Mouse (Mus musculus) hindbrain, embryonic 14.5 days (tissue): Measurements from ENCODE around the gene Ctsl. TPM values are rescaled to one million over a fixed set of nuclear protein-coding genes. Genes with fewer than 3 reads are reported as not detected.

Experiments used
- ATAC-seq: fragments of 200-750 bp; cut with Nextera tagmentation; 2 replicates; pipeline ENCODE4 v1.8.0; 2017; ENCODE audit warnings: moderate number of reproducible peaks, mild to moderate bottlenecking, moderate TSS enrichment, moderate library complexity; ENCODE audit not compliant: low FRiP score
- DNase-seq: peaks from one replicate; pipeline ENCODE4 v3.0.0-alpha.2; 2015; ENCODE audit warnings: low spot score
- H3K27ac ChIP-seq: fragments of 300-500 bp; sonication (generic); 2 replicates; pipeline ENCODE4 v1.5.1; 2014; ENCODE audit warnings: mild to moderate bottlenecking, moderate library complexity
- H3K27me3 ChIP-seq: fragments of 300-500 bp; sonication (generic); 2 replicates; pipeline ENCODE4 v1.6.1; 2014; ENCODE audit warnings: mild to moderate bottlenecking, low read length, mixed read lengths; ENCODE audit not compliant: control insufficient read depth, insufficient read depth
- H3K36me3 ChIP-seq: fragments of 300-500 bp; sonication (generic); replicated peaks from 2 replicates; pipeline ENCODE4 v1.6.1; 2014; ENCODE audit not compliant: control insufficient read depth, insufficient read depth
- H3K4me1 ChIP-seq: fragments of 300-500 bp; sonication (generic); replicated peaks from 2 replicates; pipeline ENCODE4 v1.6.1; 2014; ENCODE audit warnings: antibody characterized with exemption, low read length, mixed read lengths; ENCODE audit not compliant: control insufficient read depth, insufficient read depth
- H3K4me2 ChIP-seq: fragments of 300-500 bp; sonication (generic); replicated peaks from 2 replicates; pipeline ENCODE4 v1.6.1; 2014; ENCODE audit warnings: mild to moderate bottlenecking, moderate library complexity
- H3K4me3 ChIP-seq: fragments of 300-500 bp; sonication (generic); replicated peaks from 2 replicates; pipeline ENCODE4 v1.5.1; 2014; ENCODE audit warnings: mild to moderate bottlenecking, low read length
- H3K9ac ChIP-seq: fragments of 300-500 bp; sonication (generic); 2 replicates; pipeline ENCODE4 v1.6.1; 2014
- H3K9me3 ChIP-seq: fragments of 300-500 bp; sonication (generic); 2 replicates; pipeline ENCODE4 v1.6.1; 2016; ENCODE audit warnings: low read length; ENCODE audit not compliant: control insufficient read depth
- WGBS: fragments of 180-500 bp; shearing (Covaris S2); extraction: QIAGEN DNeasy Blood & Tissue Kit; methylation state at CpG from one replicate; pipeline ENCODE4 v1.1.7; 2014; 5-methylcytosine and 5-hydroxymethylcytosine counted together
- polyA plus RNA-seq: library from polyadenylated mRNA; unstranded; fragments of >200 nt; fragmentation: Nextera tagmentation; extraction: Ambion mirVana; gene quantifications from 2 replicates; pipeline ENCODE4 v1.2.1, GENCODE M21; 2014

Gene Ctsl
- polyA plus RNA-seq, 1 experiment from 2014 or later: 171 TPM

- WGBS: 89% methylated on average over 8 of the region's 8 CpGs
- Histone ChIP-seq H3K4me2 (no peak overlapping the region), H3K4me3 (no peak overlapping the region), H3K36me3 (no peaks in the 10 kb centered on the region), H3K9me3 (no peaks in the 10 kb centered on the region), H3K27ac (no peak overlapping the region), H3K9ac (no peak overlapping the region), H3K27me3 (no peaks in the 10 kb centered on the region), H3K4me1 (no peaks in the 10 kb centered on the region)
- no peak for ATAC-seq
- no peak for DNase-seq
These were observed 32.3 kb upstream of the Ctsl start for GRCm38 (mm10) chr13:64402951-64403460.

GRCm38 (mm10) chr13:64402504-64402949, 31.8 kb upstream of the Ctsl start:
- Histone ChIP-seq H3K4me1 (no peaks in the 10 kb centered on the region), H3K9me3 (no peaks in the 10 kb centered on the region), H3K4me2 (no peak overlapping the region), H3K27me3 (no peaks in the 10 kb centered on the region), H3K9ac (no peak overlapping the region), H3K27ac (no peak overlapping the region), H3K36me3 (no peaks in the 10 kb centered on the region), H3K4me3 (no peak overlapping the region)
- no peak for DNase-seq
- no peak for ATAC-seq
- 91% methylated on average over 10 of the region's 10 CpGs for WGBS

GRCm38 (mm10) chr13:64402006-64402405, 31.3 kb upstream of the Ctsl start:
- WGBS: 79% methylated on average over 3 of the region's 3 CpGs
- Histone ChIP-seq H3K27ac (no peak overlapping the region), H3K27me3 (no peaks in the 10 kb centered on the region), H3K4me1 (no peaks in the 10 kb centered on the region), H3K4me3 (no peak overlapping the region), H3K4me2 (no peak overlapping the region), H3K9me3 (no peaks in the 10 kb centered on the region), H3K36me3 (no peaks in the 10 kb centered on the region), H3K9ac (no peak overlapping the region)
- ATAC-seq: no peak
- DNase-seq: no peak

- Histone ChIP-seq H3K27ac (no peak overlapping the region), H3K9me3 (no peaks in the 10 kb centered on the region), H3K4me3 (no peak overlapping the region), H3K36me3 (no peaks in the 10 kb centered on the region), H3K4me1 (no peaks in the 10 kb centered on the region), H3K4me2 (no peak overlapping the region), H3K27me3 (no peaks in the 10 kb centered on the region), H3K9ac (no peak overlapping the region)
- DNase-seq (no peak), ATAC-seq (no peak)
- WGBS: 69% methylated on average over 7 of the region's 7 CpGs
These were observed 30.2 kb upstream of the Ctsl start for GRCm38 (mm10) chr13:64400801-64401361.

GRCm38 (mm10) chr13:64399906-64400305, 29.2 kb upstream of the Ctsl start:
- ATAC-seq: no peak
- H3K27me3 ChIP-seq: no peaks in the 10 kb centered on the region

GRCm38 (mm10) chr13:64398065-64398464, 27.4 kb upstream of the Ctsl start:
- Histone ChIP-seq H3K27ac (no peak overlapping the region), H3K36me3 (no peaks in the 10 kb centered on the region), H3K4me2 (no peak overlapping the region), H3K4me1 (no peaks in the 10 kb centered on the region), H3K9ac (no peak overlapping the region), H3K27me3 (no peaks in the 10 kb centered on the region), H3K4me3 (no peak overlapping the region), H3K9me3 (no peaks in the 10 kb centered on the region)
- ATAC-seq (no peak), DNase-seq (no peak)
- WGBS: 92% methylated on average over 1 of the region's 1 CpGs

More at GRCm38 (mm10) chr13:64399906-64400305, 29.2 kb upstream of the Ctsl start:
- no peak for DNase-seq
- Histone ChIP-seq H3K27ac (no peak overlapping the region), H3K9ac (no peak overlapping the region), H3K4me3 (no peak overlapping the region), H3K4me2 (no peak overlapping the region), H3K9me3 (no peaks in the 10 kb centered on the region), H3K36me3 (no peaks in the 10 kb centered on the region), H3K4me1 (no peaks in the 10 kb centered on the region)
- WGBS: 85% methylated on average over 3 of the region's 3 CpGs

- WGBS: 73% methylated on average over 8 of the region's 8 CpGs
- ATAC-seq (no peak), DNase-seq (no peak)
- Histone ChIP-seq H3K27me3 (no peaks in the 10 kb centered on the region), H3K4me3 (no peak overlapping the region), H3K9me3 (no peaks in the 10 kb centered on the region), H3K27ac (no peak overlapping the region), H3K4me2 (no peak overlapping the region), H3K36me3 (no peaks in the 10 kb centered on the region), H3K4me1 (no peaks in the 10 kb centered on the region), H3K9ac (no peak overlapping the region)
These were observed 26.3 kb upstream of the Ctsl start for GRCm38 (mm10) chr13:64396979-64397378.

GRCm38 (mm10) chr13:64388415-64388814, 17.7 kb upstream of the Ctsl start:
- no peak overlapping the region for H3K4me2 ChIP-seq
- no peaks in the 10 kb centered on the region for H3K27me3 ChIP-seq
- WGBS: 84% methylated on average over 4 of the region's 4 CpGs
- no peak overlapping the region for H3K4me3 ChIP-seq
- H3K36me3 ChIP-seq: no peaks in the 10 kb centered on the region
- H3K27ac ChIP-seq: no peak overlapping the region
- DNase-seq (no peak), ATAC-seq (no peak)
- H3K9ac ChIP-seq: no peak overlapping the region
- no peaks in the 10 kb centered on the region for H3K4me1 ChIP-seq
- no peaks in the 10 kb centered on the region for H3K9me3 ChIP-seq

GRCm38 (mm10) chr13:64386048-64386447, 15.4 kb upstream of the Ctsl start:
- WGBS: 46% methylated on average over 2 of the region's 2 CpGs
- H3K4me1 ChIP-seq: no peaks in the 10 kb centered on the region
- H3K27me3 ChIP-seq: no peaks in the 10 kb centered on the region
- H3K27ac ChIP-seq: no peak overlapping the region
- H3K9me3 ChIP-seq: no peaks in the 10 kb centered on the region
- H3K9ac ChIP-seq: no peak overlapping the region
- no peak overlapping the region for H3K4me2 ChIP-seq
- H3K4me3 ChIP-seq: no peak overlapping the region
- ATAC-seq: no peak
- no peaks in the 10 kb centered on the region for H3K36me3 ChIP-seq
- no peak for DNase-seq

- Histone ChIP-seq H3K4me2 (no peak overlapping the region), H3K4me1 (no peaks in the 10 kb centered on the region), H3K27ac (no peak overlapping the region), H3K9ac (no peak overlapping the region), H3K36me3 (no peaks in the 10 kb centered on the region), H3K27me3 (no peaks in the 10 kb centered on the region), H3K4me3 (no peak overlapping the region), H3K9me3 (no peaks in the 10 kb centered on the region)
- DNase-seq: no peak
- WGBS: 92% methylated on average over 3 of the region's 3 CpGs
- ATAC-seq: no peak
These were observed 14.2 kb upstream of the Ctsl start for GRCm38 (mm10) chr13:64384937-64385336.
